Mouse (Mus musculus) kidney, embryonic 14.5 days (tissue): Measurements from ENCODE around the gene Fcf1. TPM values are rescaled to one million over a fixed set of nuclear protein-coding genes. Genes with fewer than 3 reads are reported as not detected.

Experiments used
- ATAC-seq: fragments of 200-750 bp; cut with Nextera tagmentation; 2 replicates; pipeline ENCODE4 v1.8.0; 2017; ENCODE audit warnings: moderate number of reproducible peaks, mild to moderate bottlenecking, moderate TSS enrichment, moderate library complexity; ENCODE audit not compliant: low FRiP score, low TSS enrichment
- H3K27ac ChIP-seq: fragments of 300-500 bp; sonication (generic); 2 replicates; pipeline ENCODE4 v1.5.1; 2014; ENCODE audit warnings: low read depth, mild to moderate bottlenecking, low read length, moderate library complexity, mixed read lengths
- H3K27me3 ChIP-seq: fragments of 300-500 bp; sonication (generic); 2 replicates; pipeline ENCODE4 v1.6.1; 2014; ENCODE audit warnings: mild to moderate bottlenecking, low read length; ENCODE audit not compliant: control insufficient read depth, insufficient read depth
- H3K36me3 ChIP-seq: fragments of 300-500 bp; sonication (generic); 2 replicates; pipeline ENCODE4 v1.6.1; 2014; ENCODE audit warnings: low read length, mixed read lengths; ENCODE audit not compliant: control insufficient read depth, insufficient read depth
- H3K4me1 ChIP-seq: fragments of 300-500 bp; sonication (generic); 2 replicates; pipeline ENCODE4 v1.6.1; 2014; ENCODE audit warnings: low read length, mixed read lengths; ENCODE audit not compliant: control insufficient read depth, insufficient read depth
- H3K4me2 ChIP-seq: fragments of 300-500 bp; sonication (generic); replicated peaks from 2 replicates; pipeline ENCODE4 v1.6.1; 2014; ENCODE audit warnings: low read depth, mild to moderate bottlenecking, low read length
- H3K4me3 ChIP-seq: fragments of 300-500 bp; sonication (generic); 2 replicates; pipeline ENCODE4 v1.5.1; 2014; ENCODE audit warnings: mild to moderate bottlenecking, low read length
- H3K9ac ChIP-seq: fragments of 300-500 bp; sonication (generic); 2 replicates; pipeline ENCODE4 v1.6.1; 2014; ENCODE audit warnings: low read depth, mild to moderate bottlenecking, low read length, moderate library complexity
- H3K9me3 ChIP-seq: fragments of 300-500 bp; sonication (generic); 2 replicates; pipeline ENCODE4 v1.6.1; 2016; ENCODE audit warnings: low read length; ENCODE audit not compliant: control insufficient read depth
- WGBS: fragments of 180-500 bp; shearing (Covaris S2); extraction: QIAGEN DNeasy Blood & Tissue Kit; methylation state at CpG from one replicate; pipeline ENCODE4 v1.1.7; 2014; 5-methylcytosine and 5-hydroxymethylcytosine counted together
- polyA plus RNA-seq: library from polyadenylated mRNA; unstranded; fragments of >200 nt; fragmentation: Nextera tagmentation; extraction: Ambion mirVana; gene quantifications from 2 replicates; pipeline ENCODE4 v1.2.1, GENCODE M21; 2014

The Fcf1 gene
- polyA plus RNA-seq, 1 experiment from 2014 or later = 153 TPM

GRCm38 (mm10) chr12:85032710-85033109 is 62.0 kb downstream of the Fcf1 start:
- WGBS = 93% methylated on average over 2 of the region's 2 CpGs
- H3K4me2 ChIP-seq = no peak overlapping the region
- H3K27ac ChIP-seq = no peak overlapping the region
- peaks cover 5% of the 10 kb centered on the region; the same call in 1 of the 2 replicates for H3K9me3 ChIP-seq
- ATAC-seq = no peak
- no peaks in the 10 kb centered on the region for H3K4me1 ChIP-seq
- no peaks in the 10 kb centered on the region for H3K27me3 ChIP-seq
- no peak overlapping the region for H3K4me3 ChIP-seq
- no peak overlapping the region for H3K9ac ChIP-seq
- peaks cover 40% of the 10 kb centered on the region for H3K36me3 ChIP-seq

Other genes with a start within 250 kb of the Fcf1 start
- 50.2 and 59.0 TPM in 2 replicates for gene Npc2, start 197.7 kb upstream of the Fcf1 start, polyA plus RNA-seq
- 138 and 170 TPM in 2 replicates for gene Isca2, start 197.6 kb upstream of the Fcf1 start, polyA plus RNA-seq
- 0.08 TPM in 1 of 2 replicates, not detected in the other for gene Ltbp2, start 94.4 kb upstream of the Fcf1 start, polyA plus RNA-seq
- 8.4 and 15.7 TPM in 2 replicates for gene Arel1, start within 50 bp of the Fcf1 start, polyA plus RNA-seq
- gene Ylpm1, start 25.4 kb downstream of the Fcf1 start, polyA plus RNA-seq = 44.1 and 47.0 TPM in 2 replicates
- 2.9 and 3.3 TPM in 2 replicates for gene Prox2, start 139.9 kb downstream of the Fcf1 start, polyA plus RNA-seq
- gene Dlst, start 139.9 kb downstream of the Fcf1 start, polyA plus RNA-seq = 68.1 and 119 TPM in 2 replicates
- gene Rps6kl1, start 180.4 kb downstream of the Fcf1 start, polyA plus RNA-seq = 0.61 and 1.0 TPM in 2 replicates
- gene Pgf, start 206.9 kb downstream of the Fcf1 start, polyA plus RNA-seq = 16.3 and 21.9 TPM in 2 replicates
- 95.7 and 105 TPM in 2 replicates for gene Eif2b2, start 248.6 kb downstream of the Fcf1 start, polyA plus RNA-seq